Mouse (Mus musculus) WW6 (cell line): Measurements from ENCODE around the gene Plcg2.

Experiments
- DNase-seq: peaks from one replicate; pipeline ENCODE4 v3.0.0-alpha.2; 2013; ENCODE audit warnings: low read depth, low spot score

Gene Plcg2

GRCm38 (mm10) chr8:117547945-117548344 lies 49.9 kb downstream of the Plcg2 start:
- DNase-seq = no peak

- no peak for DNase-seq
Measured at GRCm38 (mm10) chr8:117548453-117548852, 50.4 kb downstream of the Plcg2 start.

GRCm38 (mm10) chr8:117550529-117550928 lies 52.4 kb downstream of the Plcg2 start:
- no peak for DNase-seq

GRCm38 (mm10) chr8:117561014-117561413 lies 62.9 kb downstream of the Plcg2 start:
- no peak for DNase-seq

GRCm38 (mm10) chr8:117561735-117562361 lies 63.8 kb downstream of the Plcg2 start:
- DNase-seq = peak; percentile 36

GRCm38 (mm10) chr8:117562445-117563014 lies 64.4 kb downstream of the Plcg2 start:
- peak; percentile 56 for DNase-seq

GRCm38 (mm10) chr8:117569409-117569808 lies 71.3 kb downstream of the Plcg2 start:
- DNase-seq = peak; percentile 50

- no peak for DNase-seq
Measured at GRCm38 (mm10) chr8:117576291-117576785, 78.2 kb downstream of the Plcg2 start.

GRCm38 (mm10) chr8:117577059-117577458 lies 79.0 kb downstream of the Plcg2 start:
- no peak for DNase-seq

GRCm38 (mm10) chr8:117577883-117578282 lies 79.8 kb downstream of the Plcg2 start:
- DNase-seq = no peak

GRCm38 (mm10) chr8:117578856-117579255 lies 80.8 kb downstream of the Plcg2 start:
- DNase-seq = no peak

GRCm38 (mm10) chr8:117593862-117594261 lies 95.8 kb downstream of the Plcg2 start:
- DNase-seq = no peak

GRCm38 (mm10) chr8:117595001-117595400 lies 96.9 kb downstream of the Plcg2 start:
- no peak for DNase-seq

- no peak for DNase-seq
Measured at GRCm38 (mm10) chr8:117596777-117597176, 98.7 kb downstream of the Plcg2 start.

GRCm38 (mm10) chr8:117600839-117601238 lies 102.7 kb downstream of the Plcg2 start:
- DNase-seq = peak; percentile 72

GRCm38 (mm10) chr8:117604101-117604500 lies 106.0 kb downstream of the Plcg2 start:
- no peak for DNase-seq

GRCm38 (mm10) chr8:117604671-117605070 lies 106.6 kb downstream of the Plcg2 start:
- no peak for DNase-seq

- DNase-seq = no peak
Measured at GRCm38 (mm10) chr8:117605201-117605600, 107.1 kb downstream of the Plcg2 start.

GRCm38 (mm10) chr8:117610506-117610905 lies 112.4 kb downstream of the Plcg2 start:
- no peak for DNase-seq

GRCm38 (mm10) chr8:117612861-117613260 lies 114.8 kb downstream of the Plcg2 start:
- DNase-seq = no peak

GRCm38 (mm10) chr8:117626040-117626838 lies 128.1 kb downstream of the Plcg2 start:
- DNase-seq = peak; percentile 48

- no peak for DNase-seq
Measured at GRCm38 (mm10) chr8:117627096-117627495, 129.0 kb downstream of the Plcg2 start.

GRCm38 (mm10) chr8:117632532-117632931 lies 134.4 kb downstream of the Plcg2 start:
- no peak for DNase-seq
